Mouse (Mus musculus) midbrain, embryonic 16.5 days (tissue): ENCODE measurements at regions not wholly inside any gene's neighbourhood (a gene's known extent, or its start where the extent isn't known, plus 50 kb on each side); places are given as distances from the start of the nearest gene placed in this dataset.
A peak's percentile ranks its signal among the peaks of the same experiment; 100 is the strongest.

Experiments
- ATAC-seq: fragments of 200-750 bp; cut with Nextera tagmentation; 2 replicates; pipeline ENCODE4 v1.8.0; 2017; ENCODE audit warnings: moderate TSS enrichment
- H3K27ac ChIP-seq: fragments of 300-500 bp; sonication (generic); 2 replicates; pipeline ENCODE4 v1.5.1; 2014; ENCODE audit warnings: mild to moderate bottlenecking, low read length, mixed read lengths
- H3K27me3 ChIP-seq: fragments of 300-500 bp; sonication (generic); 2 replicates; pipeline ENCODE4 v1.6.1; 2014; ENCODE audit warnings: low read depth, low read length, mixed read lengths; ENCODE audit not compliant: control insufficient read depth, insufficient read depth
- H3K36me3 ChIP-seq: fragments of 300-500 bp; sonication (generic); 2 replicates; pipeline ENCODE4 v1.6.1; 2014; ENCODE audit warnings: mild to moderate bottlenecking, low read length, moderate library complexity, mixed read lengths; ENCODE audit not compliant: control insufficient read depth, insufficient read depth
- H3K4me1 ChIP-seq: fragments of 300-500 bp; sonication (generic); 2 replicates; pipeline ENCODE4 v1.6.1; 2014; ENCODE audit warnings: mild to moderate bottlenecking, low read length, mixed read lengths; ENCODE audit not compliant: control insufficient read depth, insufficient read depth
- H3K4me2 ChIP-seq: fragments of 300-500 bp; sonication (generic); 2 replicates; pipeline ENCODE4 v1.6.1; 2014; ENCODE audit warnings: mild to moderate bottlenecking, low read length, mixed read lengths
- H3K4me3 ChIP-seq: fragments of 300-500 bp; sonication (generic); 2 replicates; pipeline ENCODE4 v1.5.1; 2014; ENCODE audit warnings: low read depth, mild to moderate bottlenecking, low read length, moderate library complexity, mixed read lengths
- H3K9ac ChIP-seq: fragments of 300-500 bp; sonication (generic); 2 replicates; pipeline ENCODE4 v1.6.1; 2014; ENCODE audit warnings: low read depth, low read length, mixed read lengths
- H3K9me3 ChIP-seq: fragments of 300-500 bp; sonication (generic); replicated peaks from 2 replicates; pipeline ENCODE4 v1.6.1; 2014; ENCODE audit warnings: mild to moderate bottlenecking, low read length, mixed read lengths; ENCODE audit not compliant: control insufficient read depth, poor library complexity, severe bottlenecking
- WGBS: fragments of 180-500 bp; shearing (Covaris S2); extraction: QIAGEN DNeasy Blood & Tissue Kit; methylation state at CpG from one replicate; pipeline ENCODE4 v1.1.7; 2014; 5-methylcytosine and 5-hydroxymethylcytosine counted together

GRCm38 (mm10) chr12:13054611-13055010 is 112.9 kb upstream of the Mycn start:
- H3K4me3 ChIP-seq: no peak overlapping the region
- H3K9me3 ChIP-seq: no peaks in the 10 kb centered on the region
- peaks cover 12% of the 10 kb centered on the region for H3K4me1 ChIP-seq
- H3K9ac ChIP-seq: no peak overlapping the region
- no peaks in the 10 kb centered on the region for H3K36me3 ChIP-seq
- no peak for ATAC-seq
- 62% methylated on average over 3 of the region's 3 CpGs for WGBS
- no peak overlapping the region for H3K4me2 ChIP-seq
- H3K27me3 ChIP-seq: no peaks in the 10 kb centered on the region
- no peak overlapping the region for H3K27ac ChIP-seq

- Histone ChIP-seq H3K36me3 (no peaks in the 10 kb centered on the region), H3K27me3 (no peaks in the 10 kb centered on the region), H3K9me3 (no peaks in the 10 kb centered on the region), H3K4me1 (peaks cover 12% of the 10 kb centered on the region), H3K27ac (no peak overlapping the region), H3K4me3 (no peak overlapping the region), H3K4me2 (no peak overlapping the region), H3K9ac (no peak overlapping the region)
- ATAC-seq: no peak
- WGBS: 86% methylated on average over 5 of the region's 5 CpGs
Observed at GRCm38 (mm10) chr12:13053746-13054145, 112.0 kb upstream of the Mycn start.

GRCm38 (mm10) chr12:13052845-13053623 is 111.3 kb upstream of the Mycn start:
- Histone ChIP-seq H3K9me3 (no peaks in the 10 kb centered on the region), H3K36me3 (no peaks in the 10 kb centered on the region), H3K9ac (no peak overlapping the region; the same call in 1 of the 2 replicates), H3K4me1 (peaks cover 12% of the 10 kb centered on the region), H3K4me3 (no peak overlapping the region), H3K4me2 (no peak overlapping the region), H3K27me3 (no peaks in the 10 kb centered on the region), H3K27ac (no peak overlapping the region)
- 68% methylated on average over 9 of the region's 9 CpGs for WGBS
- no peak for ATAC-seq

- peak; percentile 18; the same call in 1 of the 2 replicates for ATAC-seq
- H3K4me2 ChIP-seq: no peak overlapping the region
- no peaks in the 10 kb centered on the region for H3K9me3 ChIP-seq
- H3K27ac ChIP-seq: no peak overlapping the region
- H3K4me3 ChIP-seq: no peak overlapping the region
- 46% methylated on average over 6 of the region's 6 CpGs for WGBS
- H3K9ac ChIP-seq: no peak overlapping the region; the same call in 1 of the 2 replicates
- H3K27me3 ChIP-seq: no peaks in the 10 kb centered on the region
- peaks cover 12% of the 10 kb centered on the region for H3K4me1 ChIP-seq
- no peaks in the 10 kb centered on the region for H3K36me3 ChIP-seq
Observed at GRCm38 (mm10) chr12:13052164-13052563, 110.5 kb upstream of the Mycn start.

- Histone ChIP-seq H3K4me3 (no peak overlapping the region), H3K27me3 (no peaks in the 10 kb centered on the region), H3K9ac (no peak overlapping the region), H3K36me3 (no peaks in the 10 kb centered on the region), H3K9me3 (no peaks in the 10 kb centered on the region), H3K4me1 (peaks cover 12% of the 10 kb centered on the region), H3K27ac (no peak overlapping the region), H3K4me2 (no peak overlapping the region)
- no peak for ATAC-seq
- WGBS: 72% methylated on average over 8 of the region's 8 CpGs
Observed at GRCm38 (mm10) chr12:13049659-13050058, 107.9 kb upstream of the Mycn start.

- H3K36me3 ChIP-seq: no peaks in the 10 kb centered on the region
- H3K4me2 ChIP-seq: no peak overlapping the region
- no peaks in the 10 kb centered on the region for H3K27me3 ChIP-seq
- no peak for ATAC-seq
- H3K4me3 ChIP-seq: no peak overlapping the region
- H3K9ac ChIP-seq: no peak overlapping the region
- no peak overlapping the region for H3K27ac ChIP-seq
- peaks cover 12% of the 10 kb centered on the region for H3K4me1 ChIP-seq
- H3K9me3 ChIP-seq: no peaks in the 10 kb centered on the region
- 32% methylated on average over 13 of the region's 13 CpGs for WGBS
Observed at GRCm38 (mm10) chr12:13048168-13048727, 106.5 kb upstream of the Mycn start.

- Histone ChIP-seq H3K36me3 (no peaks in the 10 kb centered on the region), H3K4me3 (no peak overlapping the region), H3K4me2 (no peak overlapping the region), H3K27ac (no peak overlapping the region), H3K27me3 (no peaks in the 10 kb centered on the region), H3K4me1 (no peaks in the 10 kb centered on the region), H3K9ac (no peak overlapping the region), H3K9me3 (no peaks in the 10 kb centered on the region)
- ATAC-seq: peak; percentile 50; the same call in 1 of the 2 replicates
- 58% methylated on average over 7 of the region's 7 CpGs for whole genome bisulfite sequencing
Observed at GRCm38 (mm10) chr12:13042934-13043333, 101.2 kb upstream of the Mycn start.

- 89% methylated on average over 5 of the region's 5 CpGs for WGBS
- no peak for ATAC-seq
Observed at GRCm38 (mm10) chr12:13035108-13035741, 93.5 kb upstream of the Mycn start.

GRCm38 (mm10) chr12:13030333-13030732 is 88.6 kb upstream of the Mycn start:
- no peaks in the 10 kb centered on the region for H3K9me3 ChIP-seq
- no peak overlapping the region for H3K4me3 ChIP-seq
- 76% methylated on average over 7 of the region's 7 CpGs for WGBS
- no peak overlapping the region for H3K27ac ChIP-seq
- H3K4me2 ChIP-seq: no peak overlapping the region
- H3K4me1 ChIP-seq: 0 out of 2 replicates have a peak, but pooled peaks cover 3% of the 10 kb centered on the region
- no peaks in the 10 kb centered on the region for H3K36me3 ChIP-seq
- ATAC-seq: no peak
- no peak overlapping the region for H3K9ac ChIP-seq
- no peaks in the 10 kb centered on the region for H3K27me3 ChIP-seq

More at GRCm38 (mm10) chr12:13035108-13035741, 93.5 kb upstream of the Mycn start:
- Histone ChIP-seq H3K4me3 (no peak overlapping the region), H3K9me3 (no peaks in the 10 kb centered on the region), H3K36me3 (no peaks in the 10 kb centered on the region), H3K4me1 (no peaks in the 10 kb centered on the region), H3K9ac (no peak overlapping the region), H3K4me2 (no peak overlapping the region), H3K27me3 (no peaks in the 10 kb centered on the region), H3K27ac (no peak overlapping the region)
